In genomic region chr15:102310074-102310845, GRCm38 (mm10) we compare ENCODE assay signal across 10 mouse cellular contexts. TPM values are rescaled to one million over a fixed set of nuclear protein-coding genes. Genes with fewer than 3 reads are reported as not detected.
DNase-seq lines count a peak whose midpoint lies in the region; ATAC-seq lines count a peak whose summit lies in the region.
"Had no signal": no experiment of that assay in that cellular context is flagged by ENCODE, and none has a peak within 500 bp of the region (broad histone marks: within the 10 kb centered on the region; RNA-seq: fewer than 3 reads in every experiment).

No protein-coding gene starts in this region.

- ATAC-seq in CD4-positive, CD25-positive, alpha-beta regulatory T cell, adult 4 months = no peak

- intact Hi-C loops in heart, postnatal 10 days (cut with DNase I) = no loop called here
- intact Hi-C loops in left cerebral cortex, postnatal 25 days (cut with DNase I) = no loop called here

- DNase-seq in MN1 (ENCODE audit: low spot score) = peak; percentile 92
- DNase-seq in adrenal gland, adult 8-10 months = peak; percentile 49
- peak; percentile 77 to 79 for DNase-seq in heart, postnatal 10 days
- DNase-seq in kidney, postnatal 14 days = peak; percentile 76
- DNase-seq in frontal cortex, postnatal 14 days (ENCODE audit: low spot score in 2 of 2) = no peak
- DNase-seq in left cerebral cortex, postnatal 25 days (ENCODE audit: low spot score in 2 of 2) = no peak
- DNase-seq in cerebellum, adult 11-12 months = no peak

RNA-seq across cellular contexts. Expression of gene Espl1, which starts 14.2 kb away (rescaled TPM):
- 1 to 10 TPM; 1.4 to 5.3 (median 2.3) TPM for total RNA-seq in adrenal gland, adult 8-10 months (2022)
- total RNA-seq in heart, postnatal 10 days (2021) = 10 to 100 TPM in 1 of 2 experiments, 1 to 10 TPM in 1; 7.5 to 10.7 TPM
- 1 to 10 TPM; 1.5 to 6.7 TPM for polyA plus RNA-seq in CD4-positive, CD25-positive, alpha-beta regulatory T cell, adult 4 months (2017; shearing (Covaris generic))
- total RNA-seq in left cerebral cortex, postnatal 25 days (2021) = under 1 TPM; 0.60 to 0.76 TPM

RNA-seq across cellular contexts. Expression of gene Pfdn5, which starts 15.7 kb away (rescaled TPM):
- 100 to 1,000 TPM; 440 to 517 (median 466) TPM for total RNA-seq in adrenal gland, adult 8-10 months (2022)
- 100 to 1,000 TPM; 336 to 346 TPM for total RNA-seq in heart, postnatal 10 days (2021)
- polyA plus RNA-seq in CD4-positive, CD25-positive, alpha-beta regulatory T cell, adult 4 months (2017; shearing (Covaris generic)) = 1,000 to 10,000 TPM; 1,296 to 1,302 TPM
- 100 to 1,000 TPM; 365 to 396 TPM for total RNA-seq in left cerebral cortex, postnatal 25 days (2021)

RNA-seq across cellular contexts. Expression of gene Myg1, which starts 21.2 kb away (rescaled TPM):
- 10 to 100 TPM; 65.4 to 96.8 (median 89.3) TPM for total RNA-seq in adrenal gland, adult 8-10 months (2022)
- 10 to 100 TPM; 28.3 to 31.5 TPM for total RNA-seq in heart, postnatal 10 days (2021)
- polyA plus RNA-seq in CD4-positive, CD25-positive, alpha-beta regulatory T cell, adult 4 months (2017; shearing (Covaris generic)) = 100 to 1,000 TPM; 119 to 124 TPM
- total RNA-seq in left cerebral cortex, postnatal 25 days (2021) = 10 to 100 TPM; 54.8 to 57.2 TPM

RNA-seq across cellular contexts. Expression of gene Mfsd5, which starts 31.0 kb away (rescaled TPM):
- 10 to 100 TPM; 37.1 to 45.4 (median 39.5) TPM for total RNA-seq in adrenal gland, adult 8-10 months (2022)
- total RNA-seq in heart, postnatal 10 days (2021) = 10 to 100 TPM; 20.6 to 23.8 TPM
- 10 to 100 TPM; 28.3 to 31.4 TPM for polyA plus RNA-seq in CD4-positive, CD25-positive, alpha-beta regulatory T cell, adult 4 months (2017; shearing (Covaris generic))
- 10 to 100 TPM; 42.1 to 43.9 TPM for total RNA-seq in left cerebral cortex, postnatal 25 days (2021)

RNA-seq across cellular contexts. Expression of gene Gm9918, which starts 39.9 kb away (rescaled TPM):
- total RNA-seq in adrenal gland, adult 8-10 months (2022) = under 1 TPM in 2 of 4 experiments, not detected in 2; 0.24 to 0.31 TPM
- not detected for total RNA-seq in heart, postnatal 10 days (2021)
- not detected for polyA plus RNA-seq in CD4-positive, CD25-positive, alpha-beta regulatory T cell, adult 4 months (2017; shearing (Covaris generic))
- not detected for total RNA-seq in left cerebral cortex, postnatal 25 days (2021)
- total RNA-seq: gastrocnemius, adult 8-10 months had no signal
- polyA plus RNA-seq: liver, embryonic 16.5 days had no signal

Comparison
In these comparisons a context has a peak if more than half of its experiments do, and no peak if none do; other contexts are left out.
1. DNase-seq: peak in MN1 (single experiment), adrenal gland, adult 8-10 months (single experiment), heart, postnatal 10 days (2 of 2) and kidney, postnatal 14 days (single experiment); none in frontal cortex, postnatal 14 days (0 of 2), left cerebral cortex, postnatal 25 days (0 of 2) and cerebellum, adult 11-12 months (single experiment).